Mouse (Mus musculus) limb, embryonic 13.5 days (tissue): ENCODE data around the gene Fbxo46. TPM values are rescaled to one million over a fixed set of nuclear protein-coding genes. Genes with fewer than 3 reads are reported as not detected.

Experiments
- ATAC-seq: fragments of 200-750 bp; cut with Nextera tagmentation; 2 replicates; pipeline ENCODE4 v1.8.0; 2017; ENCODE audit warnings: low read depth, moderate number of reproducible peaks, moderate TSS enrichment; ENCODE audit not compliant: low FRiP score
- H3K27ac ChIP-seq: fragments of 300-500 bp; sonication (generic); 2 replicates; pipeline ENCODE4 v1.5.1; 2015; ENCODE audit warnings: inconsistent platforms, mild to moderate bottlenecking, moderate library complexity
- H3K27me3 ChIP-seq: fragments of 300-500 bp; sonication (generic); 2 replicates; pipeline ENCODE4 v1.6.1; 2015; ENCODE audit warnings: mild to moderate bottlenecking, inconsistent platforms
- H3K36me3 ChIP-seq: fragments of 300-500 bp; sonication (generic); 2 replicates; pipeline ENCODE4 v1.6.1; 2015; ENCODE audit warnings: inconsistent platforms, mild to moderate bottlenecking, moderate library complexity
- H3K4me1 ChIP-seq: fragments of 300-500 bp; sonication (generic); 2 replicates; pipeline ENCODE4 v1.6.1; 2015; ENCODE audit warnings: inconsistent platforms
- H3K4me2 ChIP-seq: fragments of 300-500 bp; sonication (generic); replicated peaks from 2 replicates; pipeline ENCODE4 v1.6.1; 2015; ENCODE audit warnings: inconsistent platforms, mild to moderate bottlenecking, moderate library complexity
- H3K4me3 ChIP-seq: fragments of 300-500 bp; sonication (generic); 2 replicates; pipeline ENCODE4 v1.5.1; 2015; ENCODE audit warnings: moderate library complexity, mild to moderate bottlenecking, inconsistent platforms
- H3K9ac ChIP-seq: fragments of 300-500 bp; sonication (generic); 2 replicates; pipeline ENCODE4 v1.6.1; 2015; ENCODE audit warnings: mild to moderate bottlenecking, inconsistent platforms
- H3K9me3 ChIP-seq: fragments of 300-500 bp; sonication (generic); 2 replicates; pipeline ENCODE4 v1.6.1; 2016; ENCODE audit warnings: inconsistent platforms
- WGBS: fragments of 180-500 bp; shearing (Covaris S2); methylation state at CpG from one replicate; pipeline ENCODE4 v1.1.7; 2015; 5-methylcytosine and 5-hydroxymethylcytosine counted together
- polyA plus RNA-seq: library from polyadenylated mRNA; unstranded; fragments of >200 nt; fragmentation: Nextera tagmentation; extraction: Ambion mirVana; gene quantifications from 2 replicates; pipeline ENCODE4 v1.2.1, GENCODE M21; 2015

Fbxo46 gene
- polyA plus RNA-seq, 1 experiment from 2014 or later, result 19.1 TPM

DNA sequence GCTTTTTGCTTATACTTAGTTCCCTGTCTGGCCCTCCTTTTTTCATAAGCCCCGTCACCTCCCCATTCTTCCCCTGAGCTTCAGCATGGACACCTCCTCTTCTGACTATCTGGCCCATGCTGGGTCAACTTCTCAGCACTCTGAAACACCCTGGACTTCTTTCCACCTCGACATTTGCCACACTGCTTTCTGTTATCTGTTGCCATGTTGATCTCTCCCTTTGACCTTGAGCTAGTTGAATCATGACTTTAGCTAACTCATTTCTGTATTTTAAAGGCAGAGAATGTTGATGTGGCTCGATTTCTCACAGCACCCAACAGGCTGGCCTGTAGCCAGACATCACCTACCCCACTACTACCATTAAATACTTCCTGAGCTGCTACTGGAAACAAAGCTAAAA lies 12.2 kb upstream of the Fbxo46 start:
- WGBS, result 67% methylated on average over 3 of the region's 3 CpGs
- H3K27ac ChIP-seq, result no peak overlapping the region
- H3K27me3 ChIP-seq, result no peaks in the 10 kb centered on the region
- H3K36me3 ChIP-seq, result peaks cover 4% of the 10 kb centered on the region; the same call in 1 of the 2 replicates
- H3K4me3 ChIP-seq, result no peak overlapping the region
- H3K4me1 ChIP-seq, result no peaks in the 10 kb centered on the region
- no peak overlapping the region for H3K4me2 ChIP-seq
- peaks cover 10% of the 10 kb centered on the region for H3K9me3 ChIP-seq
- H3K9ac ChIP-seq, result no peak overlapping the region
- ATAC-seq, result no peak

DNA sequence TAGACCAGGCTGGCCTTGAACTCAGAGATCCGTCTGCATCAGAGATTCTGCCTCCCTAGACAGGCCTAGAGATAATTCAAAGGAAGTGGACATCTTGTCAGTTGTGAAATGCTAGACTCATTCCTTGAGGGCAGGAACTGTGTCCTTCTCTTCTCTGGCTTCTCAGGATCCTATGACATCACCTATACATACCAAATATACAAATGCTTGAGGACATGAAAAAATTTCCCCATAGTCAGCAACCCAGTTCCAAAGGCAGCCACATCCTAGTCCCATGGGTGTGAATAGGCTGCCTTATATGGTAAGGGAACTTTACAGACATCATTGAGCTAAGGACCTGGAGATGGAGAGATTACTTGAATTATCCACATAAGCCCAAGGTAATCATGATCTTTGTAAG lies 10.1 kb upstream of the Fbxo46 start:
- Histone ChIP-seq H3K27me3 (no peaks in the 10 kb centered on the region), H3K4me1 (no peaks in the 10 kb centered on the region), H3K4me2 (no peak overlapping the region), H3K27ac (no peak overlapping the region), H3K9ac (no peak overlapping the region), H3K36me3 (no peaks in the 10 kb centered on the region), H3K4me3 (no peak overlapping the region), H3K9me3 (no peaks in the 10 kb centered on the region)
- no peak for ATAC-seq
- 78% methylated on average over 1 of the region's 1 CpGs for WGBS

DNA sequence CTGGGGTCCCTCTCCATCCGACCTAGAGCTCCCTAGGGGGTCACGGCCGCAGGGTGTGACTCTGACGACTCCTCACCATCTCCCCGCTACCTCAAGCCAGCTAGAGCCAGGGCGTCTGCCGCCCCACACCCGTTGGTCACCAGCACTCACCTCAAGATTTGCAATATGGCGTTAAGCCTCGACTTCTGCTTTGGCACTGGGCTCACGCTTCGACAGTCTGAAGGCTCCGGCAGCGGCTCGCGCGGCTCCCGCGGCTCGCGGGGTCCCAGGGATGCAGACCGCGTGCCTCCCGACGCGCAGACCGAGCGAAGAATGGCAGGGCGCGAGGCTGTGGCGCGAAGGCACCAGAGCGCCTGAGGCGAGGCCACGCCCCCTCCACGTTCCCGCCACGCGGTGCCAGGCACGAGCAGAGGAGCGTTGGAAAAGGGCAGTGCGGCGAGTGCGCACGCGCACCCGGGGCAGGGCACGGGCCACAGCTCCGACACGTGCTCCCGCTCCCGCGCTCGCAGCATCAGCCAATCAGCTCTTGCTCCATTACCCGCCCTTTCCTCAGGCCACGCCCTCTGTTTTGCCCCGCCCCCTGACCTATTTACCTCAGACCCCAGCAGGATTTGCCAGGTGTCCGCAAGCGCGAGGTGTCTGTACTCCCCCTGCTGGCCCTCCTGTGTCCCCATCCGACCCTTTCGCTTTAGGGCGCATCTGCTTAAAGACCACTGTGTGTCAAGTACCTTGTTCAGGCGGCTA lies 1.5 kb upstream of the Fbxo46 start, which contains the start of gene Gm4969:
Gene Gm4969 (minus strand): TSS at position 341 of the 744 bp plus-strand sequence.
- Histone ChIP-seq H3K4me2 (peak within 1 kb of the TSS; percentile 58), H3K4me3 (peak within 1 kb of the TSS; percentile 32), H3K36me3 (no peaks in the 10 kb centered on the region), H3K27ac (no peak within 1 kb of the TSS), H3K9me3 (peaks cover 9% of the 10 kb centered on the region; the same call in 1 of the 2 replicates), H3K9ac (peak within 1 kb of the TSS; percentile 39), H3K27me3 (no peaks in the 10 kb centered on the region), H3K4me1 (peaks cover 22% of the 10 kb centered on the region)
- WGBS, result 22% methylated on average over 64 of the region's 64 CpGs
- peak; percentile 41; the same call in 1 of the 2 replicates for ATAC-seq

DNA sequence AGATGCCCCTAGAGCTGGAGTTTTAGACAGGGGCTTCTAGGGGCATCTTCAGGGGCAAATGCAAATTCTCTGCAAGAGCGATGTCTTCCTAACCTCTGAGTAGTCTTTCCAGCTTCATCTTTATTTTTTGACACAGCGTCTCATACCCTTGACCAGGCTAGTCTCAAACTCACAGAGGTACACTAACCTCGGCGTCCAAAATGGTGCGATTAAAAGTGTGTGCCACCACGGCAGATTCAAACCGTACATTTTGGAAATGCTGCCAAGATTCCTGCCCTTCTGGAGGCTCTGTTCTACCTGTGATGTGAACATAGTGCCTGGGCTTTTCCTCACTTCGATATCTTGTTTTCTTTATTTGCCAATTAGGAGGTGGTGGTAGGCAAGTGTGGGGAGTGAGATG lies 576 bp upstream of the Fbxo46 start:
- peaks cover 22% of the 10 kb centered on the region for H3K4me1 ChIP-seq
- peak overlapping the region; percentile 9; the same call in 1 of the 2 replicates for H3K4me2 ChIP-seq
- no peak overlapping the region; the same call in 1 of the 2 replicates for H3K4me3 ChIP-seq
- peak; percentile 5; the same call in 1 of the 2 replicates for ATAC-seq
- WGBS, result 89% methylated on average over 8 of the region's 8 CpGs
- no peak overlapping the region for H3K27ac ChIP-seq
- H3K36me3 ChIP-seq, result no peaks in the 10 kb centered on the region
- H3K27me3 ChIP-seq, result no peaks in the 10 kb centered on the region
- no peak overlapping the region for H3K9ac ChIP-seq
- peaks cover 9% of the 10 kb centered on the region; the same call in 1 of the 2 replicates for H3K9me3 ChIP-seq

DNA sequence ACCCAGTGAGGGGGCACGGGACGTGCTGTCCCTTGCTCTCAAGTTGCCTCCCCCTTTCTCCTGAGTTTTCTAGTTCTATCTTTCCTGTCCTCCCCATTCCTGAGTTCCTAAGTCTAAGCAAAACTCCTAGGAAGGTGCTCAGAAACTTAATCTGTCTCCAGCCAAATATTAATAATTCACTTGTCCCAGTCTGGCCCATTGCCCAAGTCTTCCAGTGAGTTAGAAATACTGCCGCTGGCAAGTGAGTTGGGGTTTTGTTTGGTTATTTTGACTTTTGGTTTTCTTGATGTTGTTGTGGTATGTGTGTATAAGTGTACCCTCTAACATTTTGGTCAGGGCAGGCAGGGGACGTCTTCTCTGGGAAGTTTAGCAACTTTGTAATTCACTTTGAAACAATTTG lies 2.0 kb downstream of the Fbxo46 start:
- no peak overlapping the region for H3K27ac ChIP-seq
- H3K36me3 ChIP-seq, result peaks cover 5% of the 10 kb centered on the region
- H3K4me3 ChIP-seq, result no peak overlapping the region; the same call in 1 of the 2 replicates
- no peak overlapping the region; the same call in 1 of the 2 replicates for H3K4me2 ChIP-seq
- no peak overlapping the region for H3K9ac ChIP-seq
- H3K27me3 ChIP-seq, result no peaks in the 10 kb centered on the region
- 89% methylated on average over 4 of the region's 4 CpGs for WGBS
- no peak for ATAC-seq
- H3K4me1 ChIP-seq, result peaks cover 22% of the 10 kb centered on the region
- H3K9me3 ChIP-seq, result 0 out of 2 replicates have a peak, but pooled peaks cover 9% of the 10 kb centered on the region

DNA sequence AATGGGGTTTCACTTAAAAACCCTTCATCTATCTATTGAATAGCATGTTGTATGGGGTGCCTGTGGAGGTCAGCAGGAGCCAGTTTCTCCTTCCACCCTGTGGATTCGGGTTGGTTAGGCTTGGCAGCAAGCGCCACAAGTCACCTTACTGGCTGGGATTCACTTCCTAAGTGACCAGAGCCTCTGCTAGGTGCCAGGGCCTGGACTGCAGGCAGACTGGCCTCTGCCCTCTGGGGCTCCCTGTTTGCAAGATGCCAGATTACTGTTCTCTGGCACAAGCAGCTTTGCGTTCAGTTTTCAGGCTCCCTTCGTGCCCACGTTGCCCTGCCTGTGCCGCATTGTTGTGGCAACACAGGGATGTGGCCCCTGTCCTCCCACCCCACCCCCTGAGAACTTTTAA lies 5.1 kb downstream of the Fbxo46 start:
- peak overlapping the region; percentile 15; the same call in 1 of the 2 replicates for H3K9ac ChIP-seq
- no peak for ATAC-seq

DNA sequence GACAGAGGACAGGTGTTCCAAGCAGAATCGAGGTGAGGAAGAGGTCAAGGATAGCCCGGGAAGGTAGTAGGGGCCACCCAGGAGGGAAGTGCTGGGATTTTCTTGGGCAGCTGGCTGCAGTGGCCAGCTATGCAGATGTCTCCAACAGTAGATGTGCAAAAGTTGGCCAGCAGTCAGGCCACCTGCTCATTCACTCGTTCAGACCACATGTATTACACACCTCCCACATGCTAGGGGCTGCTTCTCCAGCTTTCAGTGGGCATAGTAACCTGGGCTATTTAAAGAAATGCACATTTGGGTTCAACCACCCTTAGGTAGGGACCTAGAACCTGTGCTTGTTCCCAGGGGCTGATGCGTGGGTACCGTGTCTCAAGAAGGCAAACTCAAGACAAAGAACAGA lies 8.1 kb downstream of the Fbxo46 start:
- no peak overlapping the region for H3K4me2 ChIP-seq
- H3K9ac ChIP-seq, result no peak overlapping the region
- ATAC-seq, result no peak
- WGBS, result 84% methylated on average over 5 of the region's 5 CpGs
- H3K4me3 ChIP-seq, result no peak overlapping the region
- H3K27me3 ChIP-seq, result no peaks in the 10 kb centered on the region
- no peak overlapping the region for H3K27ac ChIP-seq
- peaks cover 24% of the 10 kb centered on the region for H3K36me3 ChIP-seq
- no peaks in the 10 kb centered on the region for H3K9me3 ChIP-seq
- H3K4me1 ChIP-seq, result peaks cover 13% of the 10 kb centered on the region

More for the DNA sequence above, 5.1 kb downstream of the Fbxo46 start:
- H3K4me3 ChIP-seq, result no peak overlapping the region
- peaks cover 15% of the 10 kb centered on the region for H3K4me1 ChIP-seq
- no peak overlapping the region for H3K27ac ChIP-seq
- no peaks in the 10 kb centered on the region for H3K27me3 ChIP-seq
- 88% methylated on average over 6 of the region's 6 CpGs for WGBS
- H3K36me3 ChIP-seq, result peaks cover 24% of the 10 kb centered on the region
- no peak overlapping the region for H3K4me2 ChIP-seq
- no peaks in the 10 kb centered on the region for H3K9me3 ChIP-seq

DNA sequence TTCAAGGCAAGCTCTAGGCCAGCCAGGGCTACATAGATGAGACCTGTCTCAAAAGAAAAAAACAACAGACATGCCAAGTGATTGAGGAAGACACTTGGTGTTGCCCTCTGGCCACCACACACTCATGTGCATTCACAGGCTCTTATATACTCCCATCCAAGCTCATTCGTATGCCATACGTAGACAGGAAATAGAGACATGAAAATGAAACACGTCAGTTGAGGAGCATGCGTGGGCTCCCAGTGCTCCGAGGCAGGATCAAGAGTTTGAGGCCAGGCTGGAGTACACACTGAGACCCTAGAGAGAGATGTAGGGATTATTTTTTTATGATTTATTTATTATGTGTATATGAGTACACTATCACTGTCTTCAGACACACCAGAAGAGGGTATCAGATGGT lies 9.7 kb downstream of the Fbxo46 start:
- peaks cover 24% of the 10 kb centered on the region for H3K36me3 ChIP-seq
- H3K4me1 ChIP-seq, result peaks cover 13% of the 10 kb centered on the region
- H3K4me2 ChIP-seq, result no peak overlapping the region
- H3K27ac ChIP-seq, result no peak overlapping the region
- H3K9me3 ChIP-seq, result no peaks in the 10 kb centered on the region
- WGBS, result 93% methylated on average over 5 of the region's 5 CpGs
- no peaks in the 10 kb centered on the region for H3K27me3 ChIP-seq
- H3K9ac ChIP-seq, result no peak overlapping the region
- H3K4me3 ChIP-seq, result no peak overlapping the region
- no peak for ATAC-seq

DNA sequence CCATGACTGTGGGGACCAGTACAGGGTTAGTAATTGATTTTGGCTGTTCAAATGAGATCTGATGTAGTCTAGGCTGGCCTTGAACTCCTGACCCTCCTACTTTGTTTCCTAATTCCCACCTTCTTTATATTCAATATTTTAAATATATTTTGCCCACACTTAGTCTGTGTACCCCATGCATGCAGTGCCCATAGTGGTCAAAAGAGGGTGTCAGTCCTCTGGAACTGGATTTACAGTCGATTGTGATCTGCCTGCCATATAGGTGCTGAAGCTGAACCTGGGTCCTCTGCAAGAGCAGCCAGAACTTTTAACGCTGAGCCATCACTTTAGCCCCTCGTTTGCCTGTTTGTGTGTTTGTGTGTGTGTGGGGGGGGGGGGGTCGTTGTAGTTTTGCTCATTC lies 11.0 kb downstream of the Fbxo46 start:
- Histone ChIP-seq H3K27ac (peak overlapping the region; percentile 89; the same call in 1 of the 2 replicates), H3K27me3 (no peaks in the 10 kb centered on the region), H3K36me3 (peaks cover 30% of the 10 kb centered on the region), H3K9ac (peak overlapping the region; percentile 31; the same call in 1 of the 2 replicates), H3K4me3 (peak overlapping the region; percentile 48), H3K9me3 (no peaks in the 10 kb centered on the region), H3K4me1 (peaks cover 13% of the 10 kb centered on the region), H3K4me2 (peak overlapping the region; percentile 71)
- WGBS, result 22% methylated on average over 4 of the region's 4 CpGs
- no peak for ATAC-seq

DNA sequence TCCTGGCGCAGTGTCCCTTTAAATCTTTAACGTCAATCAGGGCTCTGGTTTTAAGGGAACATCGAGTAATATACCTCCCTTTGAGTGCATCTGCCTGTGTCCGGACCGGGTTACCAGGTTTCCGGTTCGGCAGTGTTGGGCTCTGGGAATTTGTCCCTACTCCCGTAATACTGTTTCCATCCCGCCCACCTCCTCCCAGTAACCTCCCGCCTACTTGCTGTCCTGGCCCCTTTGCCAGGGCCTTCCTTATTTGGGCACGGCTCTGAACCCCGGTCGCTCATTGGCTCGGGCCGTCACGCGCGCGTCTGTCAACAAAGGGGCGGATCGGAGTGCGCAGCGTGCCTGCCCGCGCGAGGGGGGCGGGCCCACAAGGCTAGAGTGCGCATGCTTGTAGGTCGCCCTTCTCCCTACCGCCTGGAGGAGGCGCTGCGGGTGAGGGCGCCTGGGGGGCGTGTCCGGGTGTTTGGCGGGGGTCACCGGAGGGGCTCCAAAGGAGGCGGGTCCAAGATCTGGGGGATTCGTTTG lies 11.7 kb downstream of the Fbxo46 start:
- H3K4me1 ChIP-seq, result peaks cover 13% of the 10 kb centered on the region
- H3K4me2 ChIP-seq, result peak overlapping the region; percentile 71
- ATAC-seq, result peak; percentile 99
- no peaks in the 10 kb centered on the region for H3K9me3 ChIP-seq
- peaks cover 37% of the 10 kb centered on the region for H3K36me3 ChIP-seq
- under 1% methylated on average over 39 of the region's 39 CpGs for WGBS
- peak overlapping the region; percentile 61 for H3K9ac ChIP-seq
- no peaks in the 10 kb centered on the region for H3K27me3 ChIP-seq
- H3K4me3 ChIP-seq, result peak overlapping the region; percentile 48
- H3K27ac ChIP-seq, result peak overlapping the region; percentile 89

DNA sequence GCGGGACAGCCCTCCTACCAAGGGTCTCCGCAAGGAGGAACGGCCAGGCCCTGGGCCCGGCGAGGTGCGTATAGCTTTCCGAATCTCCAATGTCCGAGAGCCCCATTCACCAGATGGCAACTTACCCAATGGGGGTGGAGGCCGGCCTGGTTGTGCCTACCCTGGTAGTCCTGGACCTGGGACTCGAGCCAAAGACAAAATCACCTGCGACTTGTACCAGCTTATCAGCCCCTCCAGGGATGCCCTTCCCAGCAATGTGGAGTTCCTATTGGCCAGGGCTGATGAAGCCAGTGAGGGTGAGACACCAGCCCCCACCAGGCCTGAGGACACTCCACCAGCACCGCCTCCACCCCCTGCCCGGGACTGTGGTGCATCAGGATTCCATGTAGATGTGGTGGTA lies 16.5 kb downstream of the Fbxo46 start:
- Histone ChIP-seq H3K27me3 (no peaks in the 10 kb centered on the region), H3K27ac (no peak overlapping the region), H3K4me1 (peaks cover 5% of the 10 kb centered on the region), H3K4me3 (no peak overlapping the region), H3K9me3 (no peaks in the 10 kb centered on the region), H3K4me2 (no peak overlapping the region), H3K9ac (no peak overlapping the region), H3K36me3 (peaks cover 61% of the 10 kb centered on the region)
- no peak for ATAC-seq
- 93% methylated on average over 13 of the region's 13 CpGs for WGBS

DNA sequence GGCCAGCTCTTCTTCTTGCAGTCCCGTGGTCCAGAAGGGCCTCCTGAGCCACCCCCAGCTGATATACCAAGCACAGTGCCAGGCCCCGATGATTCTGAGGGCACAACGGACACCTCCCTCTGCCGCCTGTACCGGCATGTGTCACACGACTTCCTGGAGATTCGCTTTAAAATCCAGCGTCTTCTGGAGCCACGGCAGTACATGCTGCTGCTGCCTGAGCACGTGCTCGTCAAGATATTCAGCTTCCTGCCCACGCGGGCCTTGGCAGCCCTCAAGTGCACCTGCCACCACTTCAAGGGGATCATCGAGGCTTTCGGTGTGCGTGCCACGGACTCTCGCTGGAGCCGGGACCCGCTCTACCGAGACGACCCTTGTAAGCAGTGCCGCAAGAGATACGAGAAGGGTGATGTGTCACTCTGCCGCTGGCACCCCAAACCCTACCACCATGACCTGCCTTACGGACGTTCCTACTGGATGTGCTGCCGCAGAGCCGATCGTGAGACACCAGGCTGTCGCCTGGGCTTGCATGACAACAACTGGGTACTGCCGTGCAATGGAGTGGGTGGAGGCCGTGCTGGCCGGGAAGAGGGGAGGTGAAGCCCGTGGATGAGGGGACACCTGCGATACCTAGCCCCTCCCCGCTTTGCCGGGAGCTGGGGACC lies 17.1 kb downstream of the Fbxo46 start:
- Histone ChIP-seq H3K36me3 (peaks cover 65% of the 10 kb centered on the region), H3K4me1 (peaks cover 4% of the 10 kb centered on the region), H3K9me3 (no peaks in the 10 kb centered on the region), H3K27ac (no peak overlapping the region), H3K27me3 (no peaks in the 10 kb centered on the region), H3K4me2 (no peak overlapping the region), H3K9ac (no peak overlapping the region), H3K4me3 (no peak overlapping the region)
- WGBS, result 91% methylated on average over 38 of the region's 38 CpGs
- no peak for ATAC-seq
